Mouse (Mus musculus) thymus, adult 2 months (tissue): ENCODE results near the gene Batf2.

Experiments
- CTCF ChIP-seq: fragments of 200-500 bp; IDR thresholded peaks from 2 replicates; pipeline ENCODE4 v1.5.1; 2012; ENCODE audit warnings: mild to moderate bottlenecking, control low read depth, low read length, moderate library complexity, borderline replicate concordance; ENCODE audit not compliant: control insufficient read depth, poor library complexity, insufficient read depth; ENCODE audit errors: extremely low read depth
- POLR2A ChIP-seq: fragments of 200-500 bp; IDR thresholded peaks from 2 replicates; pipeline ENCODE4 v1.6.1; 2012; ENCODE audit warnings: mild to moderate bottlenecking, low read length, control low read depth, moderate library complexity; ENCODE audit not compliant: control insufficient read depth, poor library complexity, insufficient read depth; ENCODE audit errors: extremely low read depth

DNA sequence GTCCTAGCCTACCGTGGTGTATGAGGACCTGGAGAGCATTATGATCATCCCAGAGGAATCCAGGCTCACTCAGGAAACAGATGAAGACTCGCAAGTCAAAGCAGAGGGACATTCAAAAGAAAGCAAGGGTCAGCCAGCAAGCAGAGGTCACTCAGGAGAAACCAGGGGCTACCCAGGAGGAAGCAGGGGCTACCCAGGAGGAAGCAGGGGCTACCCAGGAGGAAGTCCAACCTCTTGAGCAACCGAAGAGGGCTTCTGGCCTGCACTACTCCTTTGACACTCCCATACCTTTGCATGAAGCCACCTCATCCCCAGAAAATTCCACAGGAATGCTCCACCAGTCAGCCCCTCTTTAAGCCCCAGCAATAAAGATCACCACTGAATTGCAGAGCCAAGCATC lies 42.9 kb upstream of the Batf2 start:
- TF ChIP-seq POLR2A = no peak
- no peak for TF ChIP-seq CTCF
